Mouse (Mus musculus): ENCODE measurements around the gene Ogfod1.

GRCm38 (mm10) chr8:94110526-94111177, 73.7 kb downstream of the Ogfod1 start:
- TF ChIP-seq POLR2A (IDR thresholded peaks at IDR 0.05; ENCODE audit: low read depth, low read length) (no peak), CTCF (IDR thresholded peaks at IDR 0.05; ENCODE audit: extremely low read depth, insufficient read depth, insufficient read length, insufficient replicate concordance) (no peak)
